Mouse (Mus musculus) erythroblast, adult 5-6 weeks (primary cell): ENCODE data around the gene Gzmb. TPM values are rescaled to one million over a fixed set of nuclear protein-coding genes. Genes with fewer than 3 reads are reported as not detected.
"Not testable (repeated sequence)": the region's sequence is repeated elsewhere in the genome, so short reads cannot be mapped to it uniquely, and the experiment has no call there.

Experiments
- ATAC-seq: replicated peaks from 2 replicates; pipeline ENCODE4 v1.8.0; 2016; ENCODE audit warnings: moderate number of reproducible peaks, mild to moderate bottlenecking, moderate TSS enrichment, inconsistent platforms; ENCODE audit not compliant: poor library complexity, low FRiP score, severe bottlenecking
- total RNA-seq, 2 experiments: library from RNA; stranded (forward) in 1 of 2; stranded (reverse) in 1 of 2; fragments of 150-400 nt in 1 of 2; fragments of 200-764, 138-1000 nt in 1 of 2; gene quantifications; 2 replicates each; pipeline versions ENCODE4 v1.2.3 to v1.2.4; 2015 to 2017; ENCODE audit warnings: low replicate concordance in 2 of 2

The Gzmb gene
- 1.3 TPM in 1 of 2 replicates, not detected in the other for total RNA-seq (2015; ENCODE audit: low replicate concordance)
- not detected in 2 replicates for total RNA-seq (2017; ENCODE audit: low replicate concordance)

GRCm38 (mm10) chr14:56262153-56262552, at the start of gene Gzmb:
Gene Gzmb (minus strand): TSS chr14:56262260.
- ATAC-seq, result no peak

- not testable (repeated sequence) for ATAC-seq
These were observed 49.7 kb upstream of the Gzmb start for GRCm38 (mm10) chr14:56311801-56312200.

GRCm38 (mm10) chr14:56310238-56310637, 48.2 kb upstream of the Gzmb start:
- no peak for ATAC-seq

- ATAC-seq, result no peak
These were observed 42.1 kb upstream of the Gzmb start for GRCm38 (mm10) chr14:56304149-56304548.

GRCm38 (mm10) chr14:56303506-56304025, 41.5 kb upstream of the Gzmb start:
- ATAC-seq, result no peak

- no peak for ATAC-seq
These were observed 40.0 kb upstream of the Gzmb start for GRCm38 (mm10) chr14:56302091-56302490.

GRCm38 (mm10) chr14:56296786-56297185, 34.7 kb upstream of the Gzmb start:
- no peak for ATAC-seq

GRCm38 (mm10) chr14:56296106-56296505, 34.0 kb upstream of the Gzmb start:
- no peak for ATAC-seq

- no peak for ATAC-seq
These were observed 31.1 kb upstream of the Gzmb start for GRCm38 (mm10) chr14:56293146-56293545.

GRCm38 (mm10) chr14:56288651-56289050, 26.6 kb upstream of the Gzmb start:
- ATAC-seq, result no peak

GRCm38 (mm10) chr14:56287806-56288205, 25.7 kb upstream of the Gzmb start:
- no peak for ATAC-seq

- no peak for ATAC-seq
These were observed 22.6 kb upstream of the Gzmb start for GRCm38 (mm10) chr14:56284356-56285325.

GRCm38 (mm10) chr14:56283816-56284215, 21.8 kb upstream of the Gzmb start:
- ATAC-seq, result no peak

- no peak for ATAC-seq
These were observed 19.0 kb upstream of the Gzmb start for GRCm38 (mm10) chr14:56281090-56281489.

GRCm38 (mm10) chr14:56278691-56279090, 16.6 kb upstream of the Gzmb start:
- ATAC-seq, result not testable (repeated sequence)

GRCm38 (mm10) chr14:56276096-56276495, 14.0 kb upstream of the Gzmb start:
- not testable (repeated sequence) for ATAC-seq

- no peak for ATAC-seq
These were observed 4.0 kb upstream of the Gzmb start for GRCm38 (mm10) chr14:56266109-56266508.

- no peak for ATAC-seq
These were observed 21.7 kb downstream of the Gzmb start for GRCm38 (mm10) chr14:56240409-56240808.

GRCm38 (mm10) chr14:56234556-56234955, 27.5 kb downstream of the Gzmb start, which contains the start of gene Gzmc:
Gene Gzmc (minus strand): TSS chr14:56234656.
- no peak for ATAC-seq

GRCm38 (mm10) chr14:56211317-56211716, 50.7 kb downstream of the Gzmb start, which contains the start of gene Gzmf:
Gene Gzmf (minus strand): TSS chr14:56211417.
- no peak for ATAC-seq
